Mouse (Mus musculus) megakaryocyte progenitor cell, adult 5-6 weeks (primary cell): ENCODE data around the gene Ift20. TPM values are rescaled to one million over a fixed set of nuclear protein-coding genes. Genes with fewer than 3 reads are reported as not detected.
"Not testable (repeated sequence)": the region's sequence is repeated elsewhere in the genome, so short reads cannot be mapped to it uniquely, and the experiment has no call there.

Source experiments
- ATAC-seq: replicated peaks from 2 replicates; pipeline ENCODE4 v1.8.0; 2016; ENCODE audit warnings: mild to moderate bottlenecking, moderate TSS enrichment, inconsistent platforms; ENCODE audit not compliant: poor library complexity
- total RNA-seq, 2 experiments: library from RNA; stranded (forward) in 1 of 2; stranded (reverse) in 1 of 2; fragments of 157-497, 149-512 nt in 1 of 2; fragments of 200-1000 nt in 1 of 2; gene quantifications; 2 replicates each; pipeline versions ENCODE4 v1.2.3 to v1.2.4; 2015 to 2017

Ift20 gene
- total RNA-seq, 2 experiments from 2014 or later, result 112 to 160 TPM

- ATAC-seq, result no peak
These were observed 14.3 kb upstream of the Ift20 start for GRCm38 (mm10) chr11:78521880-78522279.

GRCm38 (mm10) chr11:78522481-78522997, 13.6 kb upstream of the Ift20 start:
- peak; percentile 58 for ATAC-seq

- ATAC-seq, result no peak
These were observed 12.8 kb upstream of the Ift20 start for GRCm38 (mm10) chr11:78523241-78523955.

GRCm38 (mm10) chr11:78524838-78525237, 11.3 kb upstream of the Ift20 start:
- ATAC-seq, result no peak

GRCm38 (mm10) chr11:78528714-78529113, 7.4 kb upstream of the Ift20 start:
- ATAC-seq, result no peak

GRCm38 (mm10) chr11:78530001-78530400, 6.2 kb upstream of the Ift20 start:
- ATAC-seq, result no peak

GRCm38 (mm10) chr11:78531046-78531445, 5.1 kb upstream of the Ift20 start:
- ATAC-seq, result no peak

GRCm38 (mm10) chr11:78531515-78531914, 4.6 kb upstream of the Ift20 start:
- ATAC-seq, result not testable (repeated sequence)

- ATAC-seq, result no peak
These were observed 1.6 kb upstream of the Ift20 start for GRCm38 (mm10) chr11:78534516-78534915.

- ATAC-seq, result no peak; the same call in 1 of the 2 replicates
These were observed 633 bp upstream of the Ift20 start for GRCm38 (mm10) chr11:78535376-78536079.

- ATAC-seq, result no peak
These were observed 526 bp downstream of the Ift20 start for GRCm38 (mm10) chr11:78536690-78537084.

GRCm38 (mm10) chr11:78540358-78540757, 4.2 kb downstream of the Ift20 start:
- no peak for ATAC-seq

GRCm38 (mm10) chr11:78544449-78545111, 8.4 kb downstream of the Ift20 start:
- ATAC-seq, result peak; percentile 44; the same call in 1 of the 2 replicates

GRCm38 (mm10) chr11:78545181-78545580, 9.0 kb downstream of the Ift20 start:
- ATAC-seq, result no peak

GRCm38 (mm10) chr11:78547718-78548460, 11.7 kb downstream of the Ift20 start:
- ATAC-seq, result no peak

GRCm38 (mm10) chr11:78549491-78549987, 13.4 kb downstream of the Ift20 start:
- no peak for ATAC-seq

- ATAC-seq, result peak; percentile 99
These were observed 14.3 kb downstream of the Ift20 start, which contains the start of gene Tmem97 for GRCm38 (mm10) chr11:78550168-78551058. TSS of gene Tmem97 (minus strand) at chr11:78550777.

- no peak for ATAC-seq
These were observed 14.9 kb downstream of the Ift20 start for GRCm38 (mm10) chr11:78551059-78551398.

- ATAC-seq, result no peak
These were observed 19.5 kb downstream of the Ift20 start for GRCm38 (mm10) chr11:78555623-78556022.

GRCm38 (mm10) chr11:78556070-78556469, 19.9 kb downstream of the Ift20 start:
- no peak for ATAC-seq
